12 mouse cellular contexts compared by ENCODE assay signal in the genomic region with DNA sequence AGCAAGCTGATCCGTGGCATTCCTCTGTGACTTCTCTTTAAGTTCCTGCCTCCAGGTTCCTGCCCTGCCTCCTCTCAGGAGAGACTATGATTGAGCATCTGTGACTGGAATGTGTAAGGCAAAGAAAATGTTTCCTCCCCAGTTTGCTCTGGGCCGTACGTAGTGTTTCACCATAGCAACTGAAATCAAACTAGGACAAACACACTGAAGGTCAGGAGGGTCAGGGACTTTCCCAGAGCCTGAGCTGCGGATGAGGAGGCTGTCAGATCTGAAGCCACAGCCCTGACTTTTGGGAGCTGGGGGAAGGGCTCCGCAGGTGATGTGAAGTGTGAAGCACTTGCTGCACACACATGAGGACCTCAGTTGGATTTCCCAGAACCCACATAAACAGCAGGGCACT. TPM values are rescaled to one million over a fixed set of nuclear protein-coding genes. Genes with fewer than 3 reads are reported as not detected.
DNase-seq lines count a peak whose midpoint lies in the region; ATAC-seq lines count a peak whose summit lies in the region.
"Had no signal": no experiment of that assay in that cellular context is flagged by ENCODE, and none has a peak within 500 bp of the region (broad histone marks: within the 10 kb centered on the region; RNA-seq: fewer than 3 reads in every experiment).

No protein-coding gene starts in this region.

- peaks cover 67% of the 10 kb centered on the region for H3K4me1 ChIP-seq in heart, embryonic 10.5 days
- H3K4me1 ChIP-seq in heart, embryonic 11.5 days (ENCODE audit: control insufficient read depth, insufficient read depth, low read length) = peaks cover 16% of the 10 kb centered on the region; the same call in 1 of the 2 replicates

- no peaks in the 10 kb centered on the region for H3K36me3 ChIP-seq in heart, embryonic 10.5 days
- H3K36me3 ChIP-seq in heart, embryonic 11.5 days (ENCODE audit: control insufficient read depth, insufficient read depth, low read length) = no peaks in the 10 kb centered on the region
- H3K36me3 ChIP-seq: midbrain, embryonic 15.5 days had no signal

- H3K4me3 ChIP-seq in heart, embryonic 10.5 days = no peak overlapping the region
- H3K4me3 ChIP-seq in heart, embryonic 11.5 days (ENCODE audit: low read depth, low read length) = no peak overlapping the region
- H3K4me3 ChIP-seq: midbrain, embryonic 15.5 days had no signal

- H3K27me3 ChIP-seq in heart, embryonic 10.5 days (ENCODE audit: insufficient read depth, poor library complexity, severe bottlenecking) = peaks cover 8% of the 10 kb centered on the region; the same call in 1 of the 2 replicates
- H3K27me3 ChIP-seq in heart, embryonic 11.5 days (ENCODE audit: control insufficient read depth, insufficient read depth, low read length) = no peaks in the 10 kb centered on the region
- H3K27me3 ChIP-seq: midbrain, embryonic 15.5 days had no signal

- ATAC-seq in heart, embryonic 11.5 days (replicated peaks; ENCODE audit: insufficient number of reproducible peaks, low FRiP score, low TSS enrichment) = no peak
- ATAC-seq in erythroblast, adult 5-6 weeks (replicated peaks; ENCODE audit: low FRiP score, poor library complexity, severe bottlenecking) = no peak
- ATAC-seq: midbrain, embryonic 15.5 days had no signal

- 0 out of 2 replicates have a peak overlapping the region, but pooled peaks have one; percentile 29 for H3K27ac ChIP-seq in heart, embryonic 10.5 days
- no peak overlapping the region for H3K27ac ChIP-seq in heart, embryonic 11.5 days (ENCODE audit: low read depth, low read length)
- H3K27ac ChIP-seq: midbrain, embryonic 15.5 days had no signal

- WGBS in heart, embryonic 10.5 days = 15% methylated on average over 5 of the region's 5 CpGs
- 24% methylated on average over 5 of the region's 5 CpGs for WGBS in heart, embryonic 11.5 days (ENCODE audit: insufficient replicate concordance)

- DNase-seq in heart, embryonic 10.5 days (ENCODE audit: low spot score) = no peak
- DNase-seq in NIH3T3 (ENCODE audit: low read depth) = peak; percentile 41
- peak; percentile 72 for DNase-seq in forelimb bud, embryonic 11.5 days (ENCODE audit: low read depth, low spot score)
- peak; percentile 84 for DNase-seq in lung, postnatal 25 days (ENCODE audit: low spot score)
- DNase-seq in B cell, adult 2 months = no peak
- no peak for DNase-seq in thymus, postnatal 14 days
- DNase-seq: cerebellum, adult 18-20 months had no signal

- H3K4me2 ChIP-seq in heart, embryonic 11.5 days = no peak overlapping the region
- H3K4me2 ChIP-seq: midbrain, embryonic 15.5 days had no signal

- H3K9me3 ChIP-seq in heart, embryonic 10.5 days = no peaks in the 10 kb centered on the region
- no peaks in the 10 kb centered on the region for H3K9me3 ChIP-seq in heart, embryonic 11.5 days (replicated peaks; ENCODE audit: control insufficient read depth, low read length)
- H3K9me3 ChIP-seq: midbrain, embryonic 15.5 days had no signal

- no peak overlapping the region for H3K9ac ChIP-seq in heart, embryonic 11.5 days (ENCODE audit: low read depth, low read length)
- H3K9ac ChIP-seq: midbrain, embryonic 15.5 days had no signal

RNA-seq across cellular contexts. Expression of a gene that starts 20.7 kb away (rescaled TPM):
- 11.4 and 16.3 TPM in 2 replicates for polyA plus RNA-seq in heart, embryonic 10.5 days (2016; fragmentation: Nextera tagmentation; extraction: Ambion mirVana)
- 9.7 and 10.5 TPM in 2 replicates for polyA plus RNA-seq in heart, embryonic 11.5 days (2014; fragmentation: Nextera tagmentation; extraction: Ambion mirVana)
- total RNA-seq in erythroblast, adult 5-6 weeks (2015; ENCODE audit: low replicate concordance) = 2.1 and 3.1 TPM in 2 replicates
- total RNA-seq in erythroblast, adult 5-6 weeks (2017; ENCODE audit: low replicate concordance) = 0.70 and 5.7 TPM in 2 replicates

RNA-seq across cellular contexts. Expression of a gene that starts 37.0 kb away (rescaled TPM):
- 1.2 and 1.3 TPM in 2 replicates for polyA plus RNA-seq in heart, embryonic 10.5 days (2016; fragmentation: Nextera tagmentation; extraction: Ambion mirVana)
- polyA plus RNA-seq in heart, embryonic 11.5 days (2014; fragmentation: Nextera tagmentation; extraction: Ambion mirVana) = 0.80 and 0.86 TPM in 2 replicates
- total RNA-seq in erythroblast, adult 5-6 weeks (2015; ENCODE audit: low replicate concordance) = not detected in 2 replicates
- not detected in 2 replicates for total RNA-seq in erythroblast, adult 5-6 weeks (2017; ENCODE audit: low replicate concordance)

RNA-seq across cellular contexts. Expression of a gene that starts 48.3 kb away (rescaled TPM):
- 0.48 and 1.1 TPM in 2 replicates for polyA plus RNA-seq in heart, embryonic 10.5 days (2016; fragmentation: Nextera tagmentation; extraction: Ambion mirVana)
- polyA plus RNA-seq in heart, embryonic 11.5 days (2014; fragmentation: Nextera tagmentation; extraction: Ambion mirVana) = 0.21 and 0.30 TPM in 2 replicates
- total RNA-seq in erythroblast, adult 5-6 weeks (2015; ENCODE audit: low replicate concordance) = not detected in 2 replicates
- total RNA-seq in erythroblast, adult 5-6 weeks (2017; ENCODE audit: low replicate concordance) = not detected in 2 replicates
- total RNA-seq: layer of hippocampus, postnatal 10 days; MEL had no signal

Comparison
In these comparisons a context has a peak if more than half of its experiments do, and no peak if none do; other contexts are left out.
1. DNase-seq: peak in NIH3T3 (single experiment), forelimb bud, embryonic 11.5 days (single experiment) and lung, postnatal 25 days (single experiment); none in heart, embryonic 10.5 days (single experiment), B cell, adult 2 months (0 of 2) and thymus, postnatal 14 days (single experiment).